26 mouse cellular contexts compared by ENCODE assay signal in genomic region chr9:43461131-43461530, GRCm38 (mm10).
DNase-seq lines count a peak whose midpoint lies in the region; ATAC-seq and TF ChIP-seq lines count a peak whose summit lies in the region.
"Had no signal": no experiment of that assay in that cellular context is flagged by ENCODE, and none has a peak within 500 bp of the region (broad histone marks: within the 10 kb centered on the region; RNA-seq: fewer than 3 reads in every experiment).

No protein-coding gene starts in this region.

- 21% methylated on average over 2 of the region's 2 CpGs for WGBS in liver, embryonic 16.5 days (ENCODE audit: insufficient replicate concordance)
- 48% methylated on average over 2 of the region's 2 CpGs for WGBS in liver, embryonic 11.5 days
- 31% methylated on average over 2 of the region's 2 CpGs for WGBS in stomach, postnatal 0 days
- 62% methylated on average over 2 of the region's 2 CpGs for WGBS in neural tube, embryonic 15.5 days

- TF ChIP-seq CTCF in stomach, postnatal 0 days (IDR thresholded peaks at IDR 0.05; ENCODE audit: low read depth): no peak

- H3K4me3 ChIP-seq in liver, embryonic 16.5 days (ENCODE audit: low read depth, low read length): no peak overlapping the region
- H3K4me3 ChIP-seq in liver, embryonic 11.5 days (ENCODE audit: low read depth, low read length): no peak overlapping the region
- no peak overlapping the region for H3K4me3 ChIP-seq in stomach, postnatal 0 days (ENCODE audit: low read depth, low read length)
- no peak overlapping the region for H3K4me3 ChIP-seq in neural tube, embryonic 15.5 days (replicated peaks)
- H3K4me3 ChIP-seq: embryonic facial prominence, embryonic 12.5 days; heart, embryonic 12.5 days; hindbrain, embryonic 10.5 days; limb, embryonic 15.5 days; lung, embryonic 15.5 days; midbrain, embryonic 15.5 days; neural tube, embryonic 12.5 days had no signal

- ATAC-seq in liver, embryonic 16.5 days (ENCODE audit: low read depth): peak; percentile 64; the same call in 1 of the 2 replicates
- no peak for ATAC-seq in liver, embryonic 11.5 days (replicated peaks; ENCODE audit: low FRiP score)
- ATAC-seq in stomach, postnatal 0 days (ENCODE audit: low FRiP score, low TSS enrichment): peak; percentile 80
- no peak for ATAC-seq in neural tube, embryonic 15.5 days (ENCODE audit: low FRiP score)
- ATAC-seq in megakaryocyte-erythroid progenitor cell, adult 5-6 weeks (replicated peaks; ENCODE audit: low FRiP score, low TSS enrichment, poor library complexity, severe bottlenecking): no peak
- ATAC-seq: hindbrain, embryonic 16.5 days; midbrain, embryonic 15.5 days had no signal

- no peak overlapping the region for H3K27ac ChIP-seq in liver, embryonic 16.5 days (ENCODE audit: low read length)
- H3K27ac ChIP-seq in liver, embryonic 11.5 days (ENCODE audit: low read depth, low read length): no peak overlapping the region
- no peak overlapping the region for H3K27ac ChIP-seq in stomach, postnatal 0 days (replicated peaks)
- H3K27ac ChIP-seq in neural tube, embryonic 15.5 days (replicated peaks): no peak overlapping the region
- H3K27ac ChIP-seq: embryonic facial prominence, embryonic 12.5 days; hindbrain, embryonic 10.5 days; limb, embryonic 15.5 days; lung, embryonic 15.5 days; midbrain, embryonic 15.5 days; neural tube, embryonic 12.5 days had no signal

- no peaks in the 10 kb centered on the region for H3K36me3 ChIP-seq in liver, embryonic 16.5 days (ENCODE audit: control insufficient read depth, insufficient read depth)
- H3K36me3 ChIP-seq in liver, embryonic 11.5 days (ENCODE audit: control insufficient read depth, insufficient read depth, low read length): no peaks in the 10 kb centered on the region
- H3K36me3 ChIP-seq in stomach, postnatal 0 days (ENCODE audit: control insufficient read depth, insufficient read depth, low read length): no peaks in the 10 kb centered on the region
- H3K36me3 ChIP-seq in neural tube, embryonic 15.5 days: no peaks in the 10 kb centered on the region
- H3K36me3 ChIP-seq: embryonic facial prominence, embryonic 12.5 days; heart, embryonic 12.5 days; hindbrain, embryonic 10.5 days; limb, embryonic 15.5 days; lung, embryonic 15.5 days; midbrain, embryonic 15.5 days; neural tube, embryonic 12.5 days had no signal

- TF ChIP-seq EP300 in stomach, postnatal 0 days (optimal IDR thresholded peaks at IDR 0.05): no peak

- no peaks in the 10 kb centered on the region for H3K9me3 ChIP-seq in liver, embryonic 16.5 days (replicated peaks; ENCODE audit: control insufficient read depth, low read length)
- H3K9me3 ChIP-seq in liver, embryonic 11.5 days (ENCODE audit: control insufficient read depth, low read length): no peaks in the 10 kb centered on the region
- no peaks in the 10 kb centered on the region for H3K9me3 ChIP-seq in stomach, postnatal 0 days (ENCODE audit: control insufficient read depth, low read length)
- H3K9me3 ChIP-seq in neural tube, embryonic 15.5 days (replicated peaks): no peaks in the 10 kb centered on the region
- H3K9me3 ChIP-seq: embryonic facial prominence, embryonic 12.5 days; heart, embryonic 12.5 days; hindbrain, embryonic 10.5 days; limb, embryonic 15.5 days; lung, embryonic 15.5 days; midbrain, embryonic 15.5 days; neural tube, embryonic 12.5 days had no signal

- H3K4me1 ChIP-seq in liver, embryonic 16.5 days (ENCODE audit: control insufficient read depth, low read depth, low read length): peaks cover 3% of the 10 kb centered on the region
- H3K4me1 ChIP-seq in liver, embryonic 11.5 days (replicated peaks; ENCODE audit: control insufficient read depth, insufficient read depth, low read length): no peaks in the 10 kb centered on the region
- H3K4me1 ChIP-seq in stomach, postnatal 0 days (replicated peaks; ENCODE audit: control insufficient read depth, insufficient read depth): no peaks in the 10 kb centered on the region
- H3K4me1 ChIP-seq in neural tube, embryonic 15.5 days: 0 out of 2 replicates have a peak, but pooled peaks cover 10% of the 10 kb centered on the region
- H3K4me1 ChIP-seq: embryonic facial prominence, embryonic 12.5 days; heart, embryonic 12.5 days; limb, embryonic 15.5 days; lung, embryonic 15.5 days; neural tube, embryonic 12.5 days had no signal

- H3K9ac ChIP-seq in liver, embryonic 16.5 days (ENCODE audit: low read depth, low read length): no peak overlapping the region
- no peak overlapping the region for H3K9ac ChIP-seq in liver, embryonic 11.5 days (ENCODE audit: low read depth, low read length)
- no peak overlapping the region for H3K9ac ChIP-seq in stomach, postnatal 0 days (ENCODE audit: low read length)
- no peak overlapping the region for H3K9ac ChIP-seq in neural tube, embryonic 15.5 days (replicated peaks)
- H3K9ac ChIP-seq: embryonic facial prominence, embryonic 12.5 days; heart, embryonic 12.5 days; limb, embryonic 15.5 days; lung, embryonic 15.5 days; midbrain, embryonic 15.5 days; neural tube, embryonic 12.5 days had no signal

- no peak overlapping the region for H3K4me2 ChIP-seq in liver, embryonic 16.5 days (ENCODE audit: low read depth, low read length)
- no peak overlapping the region for H3K4me2 ChIP-seq in liver, embryonic 11.5 days
- H3K4me2 ChIP-seq in stomach, postnatal 0 days (replicated peaks; ENCODE audit: low read depth): no peak overlapping the region
- H3K4me2 ChIP-seq in neural tube, embryonic 15.5 days: no peak overlapping the region
- H3K4me2 ChIP-seq: embryonic facial prominence, embryonic 12.5 days; heart, embryonic 12.5 days; limb, embryonic 15.5 days; lung, embryonic 15.5 days; midbrain, embryonic 15.5 days; neural tube, embryonic 12.5 days had no signal

- DNase-seq in liver, embryonic 11.5 days (ENCODE audit: low spot score): no peak
- DNase-seq in kidney, adult 9 months: peak; percentile 94
- DNase-seq in kidney, postnatal 36 days: peak; percentile 55 to 80
- peak; percentile 61 for DNase-seq in stomach, postnatal 0 days (ENCODE audit: low spot score)
- no peak for DNase-seq in right cerebral cortex, postnatal 25 days
- DNase-seq: adrenal gland, adult 2 months; cerebellum, adult 11-12 months; cerebellum, postnatal 14 days; gastrocnemius, postnatal 14 days; heart, adult 18-20 months; heart, postnatal 10 days; left cerebral cortex, postnatal 4 days; lung, postnatal 4 days; retina, postnatal 1 day; thymus, postnatal 14 days had no signal

- H3K27me3 ChIP-seq in liver, embryonic 16.5 days (ENCODE audit: control insufficient read depth, insufficient read depth, low read depth, low read length): no peaks in the 10 kb centered on the region
- H3K27me3 ChIP-seq in liver, embryonic 11.5 days (replicated peaks; ENCODE audit: control insufficient read depth, insufficient read depth, low read length): peaks cover 3% of the 10 kb centered on the region
- no peaks in the 10 kb centered on the region for H3K27me3 ChIP-seq in stomach, postnatal 0 days (ENCODE audit: control insufficient read depth, insufficient read depth, low read length)
- no peaks in the 10 kb centered on the region; the same call in 1 of the 2 replicates for H3K27me3 ChIP-seq in neural tube, embryonic 15.5 days (replicated peaks)
- H3K27me3 ChIP-seq: lung, embryonic 15.5 days; midbrain, embryonic 15.5 days had no signal

Comparison
In these comparisons a context has a peak if more than half of its experiments do, and no peak if none do; other contexts are left out.
1. ATAC-seq: peak in liver, embryonic 16.5 days (single experiment) and stomach, postnatal 0 days (single experiment); none in liver, embryonic 11.5 days (single experiment), neural tube, embryonic 15.5 days (single experiment) and megakaryocyte-erythroid progenitor cell, adult 5-6 weeks (single experiment).
2. DNase-seq: peak in kidney, adult 9 months (single experiment), kidney, postnatal 36 days (2 of 2) and stomach, postnatal 0 days (single experiment); none in liver, embryonic 11.5 days (single experiment) and right cerebral cortex, postnatal 25 days (single experiment).